Mouse (Mus musculus) NIH3T3 (cell line): Measurements from ENCODE around the gene Ksr2.
"Not testable (repeated sequence)": the region's sequence is repeated elsewhere in the genome, so short reads cannot be mapped to it uniquely, and the experiment has no call there.

ENCODE experiments used
- DNase-seq: peaks from one replicate; pipeline ENCODE4 v3.0.0-alpha.2; 2012; ENCODE audit warnings: low read depth

Gene Ksr2

DNA sequence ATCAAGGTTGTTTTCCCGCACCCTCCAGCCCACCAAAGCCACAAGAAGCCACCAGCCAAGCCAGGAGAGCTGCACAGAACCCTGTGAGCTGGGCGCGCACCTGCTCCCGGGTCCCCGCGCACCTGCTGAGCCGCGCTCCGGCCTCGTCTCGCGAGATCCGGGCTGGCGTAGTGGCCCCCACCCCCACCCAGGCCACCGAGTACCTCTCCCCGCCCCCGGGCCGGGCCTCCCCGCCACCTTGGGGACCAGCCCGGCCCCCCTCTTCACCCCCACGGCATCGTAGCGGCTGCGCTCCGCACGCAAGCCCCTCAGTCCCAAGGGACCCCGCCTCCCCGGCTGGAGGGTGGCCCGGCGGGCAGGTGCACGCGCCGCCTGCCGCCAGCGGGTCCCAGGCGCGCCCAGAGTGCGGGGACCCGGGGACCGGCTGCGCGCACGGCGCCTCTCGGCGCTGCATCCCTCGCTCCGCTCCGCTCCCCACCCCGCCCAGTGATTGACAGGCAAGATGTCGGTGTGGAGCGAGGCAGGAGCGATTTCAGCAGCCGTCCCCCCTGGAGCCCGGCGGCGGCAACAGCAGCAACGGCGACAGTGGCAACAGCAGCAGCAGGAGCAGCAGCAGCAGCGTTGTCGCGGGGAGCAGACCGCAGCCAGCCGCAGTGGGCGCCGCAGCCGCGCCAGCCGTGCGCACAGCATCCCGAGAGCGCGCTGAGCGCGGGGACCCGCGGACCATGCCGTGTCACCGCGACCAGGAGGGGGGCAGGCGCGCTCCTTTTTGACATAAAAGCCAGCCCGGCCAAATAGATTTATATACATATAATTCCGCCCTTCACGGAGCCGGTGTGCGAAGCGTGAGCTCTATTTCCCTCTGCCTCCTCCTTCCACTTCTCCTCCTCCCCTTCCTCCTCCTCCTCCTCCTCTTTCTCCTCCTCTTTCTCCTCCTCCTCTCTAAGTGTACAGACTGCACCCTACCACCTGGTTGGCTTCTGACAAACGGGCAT lies at the start of gene Ksr2:
Ksr2 (plus strand) TSS at position 494 of the 995 bp plus-strand sequence.
- DNase-seq = no peak

DNA sequence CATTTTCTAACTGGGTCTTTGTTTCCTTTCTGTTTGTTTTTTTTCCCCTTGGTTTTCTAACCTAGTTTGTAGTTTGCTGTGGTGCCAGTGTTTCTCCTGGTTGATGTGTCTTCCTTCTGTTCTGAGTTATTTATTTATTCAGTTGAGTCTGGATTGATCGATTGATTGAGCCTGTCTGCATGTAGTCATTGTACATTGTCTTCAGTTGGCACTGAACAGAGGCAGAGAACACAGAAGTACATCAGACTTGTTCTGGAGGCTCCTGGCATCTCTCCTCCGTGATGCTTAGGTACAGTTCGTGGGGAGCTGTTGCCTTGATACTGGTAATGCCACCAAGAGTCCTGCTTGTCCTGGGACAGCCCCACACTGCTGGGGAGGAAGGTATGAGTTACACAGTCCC lies 49.0 kb upstream of the Ksr2 start:
- no peak for DNase-seq

DNA sequence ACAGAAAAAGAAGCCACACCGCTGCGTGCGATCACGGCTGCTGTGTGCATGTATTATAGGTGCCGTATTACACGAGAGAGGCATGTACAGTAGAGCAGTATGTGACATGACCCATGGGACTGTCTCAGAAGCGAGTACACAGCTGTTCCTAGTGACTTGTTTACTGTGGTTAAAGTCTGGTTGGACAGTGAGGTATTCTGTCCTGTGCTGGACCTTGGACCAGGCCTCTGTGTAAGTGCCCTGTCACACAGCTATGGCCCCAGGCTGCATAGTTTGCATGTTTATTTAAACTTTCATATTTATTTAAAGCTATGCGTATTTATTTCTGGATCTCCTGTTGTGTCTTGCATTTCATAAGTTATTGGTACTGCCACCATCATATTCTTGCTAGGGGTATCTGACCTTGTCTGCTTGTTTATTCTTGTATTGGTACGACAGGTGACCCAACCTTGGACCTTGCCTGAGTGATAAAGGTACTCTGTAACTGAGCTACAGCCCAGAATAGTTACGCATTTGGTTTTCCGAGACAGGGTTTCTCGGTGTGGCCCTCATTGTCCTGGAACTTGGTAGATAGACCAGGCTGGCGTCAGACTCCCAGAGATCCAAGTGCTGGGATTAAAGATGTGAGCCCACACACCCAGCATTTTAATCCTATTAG lies 47.8 kb upstream of the Ksr2 start:
- no peak for DNase-seq

DNA sequence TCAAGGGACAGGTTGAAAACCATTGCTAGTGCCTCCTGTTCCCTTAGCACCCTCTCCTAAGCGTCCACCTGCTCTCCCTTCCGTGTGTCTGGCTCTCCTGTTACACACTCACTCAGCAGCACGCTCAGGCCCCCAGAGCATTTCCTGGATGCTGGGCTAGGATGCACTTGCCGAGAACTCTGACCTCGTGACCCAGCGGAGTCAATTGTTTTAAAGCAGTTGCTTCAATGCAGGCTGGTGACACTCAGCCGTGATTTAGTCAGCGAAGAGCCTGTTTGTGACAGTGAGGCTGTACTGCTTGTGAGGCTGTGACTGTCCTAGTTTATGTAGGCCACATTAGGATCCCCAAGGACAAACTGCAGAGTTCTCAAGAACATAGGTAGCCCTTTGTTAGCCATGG lies 46.6 kb upstream of the Ksr2 start:
- no peak for DNase-seq

DNA sequence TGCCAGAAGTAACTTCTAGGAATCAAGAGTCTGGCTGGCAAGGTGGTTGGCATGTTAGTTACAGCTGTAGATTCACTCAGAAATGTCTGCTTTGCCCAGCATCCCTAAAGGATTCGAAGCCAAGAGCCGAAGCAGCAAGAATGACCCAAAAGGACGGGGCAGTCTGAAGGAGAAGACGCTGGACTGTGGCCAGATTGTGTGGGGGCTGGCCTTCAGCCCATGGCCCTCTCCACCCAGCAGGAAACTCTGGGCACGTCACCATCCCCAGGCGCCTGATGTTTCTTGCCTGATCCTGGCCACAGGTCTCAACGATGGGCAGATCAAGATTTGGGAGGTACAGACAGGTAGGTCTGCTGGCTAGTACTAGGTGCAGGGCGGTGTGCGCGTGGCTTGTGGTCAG lies 43.2 kb upstream of the Ksr2 start:
- no peak for DNase-seq

DNA sequence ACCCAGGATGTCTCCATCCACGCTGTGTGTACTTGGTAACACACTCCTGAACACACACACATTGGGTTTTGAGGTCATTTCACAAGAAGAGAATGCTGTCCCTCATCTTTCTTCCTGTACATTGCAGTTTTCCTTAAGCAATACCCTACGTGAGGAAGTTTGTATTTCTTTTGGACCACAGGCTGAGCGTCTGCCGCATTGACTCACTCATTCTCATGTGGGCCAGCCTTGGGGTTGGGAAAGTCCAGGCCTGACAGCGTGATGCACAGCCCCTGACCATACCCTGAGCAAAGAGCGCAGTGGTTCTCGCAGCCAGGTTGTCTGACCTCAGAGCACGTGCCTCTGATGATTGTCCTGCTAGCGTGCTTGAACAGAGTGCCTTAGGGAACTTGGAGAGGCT lies 40.4 kb upstream of the Ksr2 start:
- DNase-seq = no peak

DNA sequence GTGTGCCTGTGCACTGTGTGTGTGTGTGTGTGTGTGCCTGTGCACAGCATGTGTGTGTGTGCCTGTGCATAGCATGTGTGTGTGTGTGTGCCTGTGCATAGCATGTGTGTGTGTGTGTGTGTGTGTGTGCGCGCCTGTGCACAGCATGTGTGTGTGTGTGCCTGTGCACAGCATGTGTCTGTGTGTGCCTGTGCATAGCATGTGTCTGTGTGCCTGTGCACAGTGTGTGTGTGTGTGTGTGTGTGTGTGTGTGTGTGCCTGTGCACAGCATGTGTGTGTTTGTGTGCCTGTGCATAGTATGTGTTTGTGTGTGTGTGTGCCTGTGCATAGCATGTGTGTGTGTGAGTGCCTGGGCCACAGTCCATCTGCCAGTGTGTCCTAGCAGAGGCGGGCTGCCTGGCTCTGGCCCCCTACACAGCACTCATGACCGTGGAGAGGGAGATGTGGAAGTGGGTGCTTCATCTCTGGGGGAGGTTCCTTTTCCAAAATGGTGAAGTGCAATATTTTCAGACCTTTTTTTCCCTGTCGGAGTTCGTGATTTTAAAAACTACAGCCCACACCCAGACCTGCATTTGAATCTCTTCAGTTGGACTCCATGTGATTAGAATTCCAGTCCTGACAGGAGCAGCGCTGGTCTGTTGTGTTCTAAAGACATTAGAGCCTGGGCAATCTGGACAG lies 39.3 kb upstream of the Ksr2 start:
- DNase-seq = no peak

DNA sequence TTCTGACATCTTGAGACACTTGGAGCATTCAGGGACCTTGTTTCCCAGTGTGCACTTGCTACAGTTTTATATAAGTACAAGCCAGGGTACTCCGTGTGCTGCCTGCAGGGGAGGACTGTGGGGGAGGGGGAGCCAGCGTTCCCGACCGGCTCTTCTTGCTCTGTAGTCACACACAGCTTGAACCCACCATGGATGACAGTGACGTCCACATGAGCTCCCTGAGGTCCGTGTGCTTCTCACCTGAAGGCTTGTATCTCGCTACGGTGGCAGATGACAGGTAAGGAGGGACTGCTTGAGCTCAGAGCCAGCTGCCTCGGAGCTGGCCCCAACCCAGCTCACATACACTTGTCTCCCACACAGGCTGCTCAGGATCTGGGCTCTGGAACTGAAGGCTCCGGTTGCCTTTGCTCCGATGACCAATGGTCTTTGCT lies 37.5 kb upstream of the Ksr2 start:
- DNase-seq = no peak

DNA sequence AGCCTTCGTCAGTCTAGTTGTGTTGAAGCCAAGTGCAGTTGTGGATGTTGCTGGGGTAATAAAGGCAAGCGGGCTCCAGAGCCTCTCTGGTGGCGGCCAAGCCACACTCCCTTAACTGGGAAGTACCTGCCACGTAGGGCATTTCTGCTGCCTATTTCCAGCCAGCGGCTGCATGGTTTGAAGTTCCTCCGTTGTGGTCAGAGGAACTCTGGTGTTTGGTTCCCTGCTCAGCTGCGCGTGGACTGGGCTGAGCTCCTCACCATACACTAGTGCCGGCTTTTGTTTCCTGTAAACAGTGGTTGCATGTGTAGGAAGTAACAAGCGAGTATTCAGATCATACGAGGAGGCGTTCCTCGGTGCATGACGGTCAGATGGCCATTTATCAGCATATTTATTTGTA lies 36.1 kb upstream of the Ksr2 start:
- not testable (repeated sequence) for DNase-seq

DNA sequence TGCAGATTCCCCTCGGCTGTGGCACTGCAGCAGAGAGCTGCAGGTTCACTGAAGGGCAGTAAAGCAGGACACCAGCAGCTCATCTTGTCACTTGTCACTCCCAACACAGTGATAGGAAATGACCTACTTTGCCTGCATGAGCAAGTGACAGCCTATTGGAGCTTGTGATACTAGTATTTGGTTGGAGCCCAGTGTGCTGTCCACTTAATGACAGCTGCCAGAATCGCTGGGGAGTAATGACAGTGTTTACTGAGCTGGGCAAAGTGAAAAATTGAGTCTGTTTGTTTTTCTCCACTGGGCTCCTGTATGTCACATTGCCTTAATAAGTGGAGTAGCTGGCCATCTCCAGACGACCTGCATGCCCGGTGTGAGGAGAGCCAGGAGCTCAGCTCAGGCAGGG lies 33.6 kb upstream of the Ksr2 start:
- DNase-seq = no peak

DNA sequence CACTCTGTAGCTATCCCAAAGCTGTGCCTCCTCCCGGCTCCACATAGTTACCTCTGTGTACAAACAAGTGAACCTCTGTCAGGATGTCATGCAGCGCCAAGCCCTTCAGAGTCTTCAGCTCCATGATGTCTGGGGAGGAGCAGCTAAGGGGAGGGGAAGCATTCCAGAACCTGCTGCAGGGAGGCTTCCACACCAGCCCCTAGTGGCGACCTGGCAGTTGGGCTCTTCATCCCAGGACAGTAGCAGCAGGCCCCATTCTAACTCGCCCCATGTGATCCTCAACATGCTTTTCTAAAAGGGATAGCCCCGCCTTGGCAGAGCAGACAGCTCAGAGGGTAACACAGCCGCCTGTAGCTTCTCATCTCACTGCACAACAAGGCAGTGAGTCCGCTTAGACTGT lies 32.0 kb upstream of the Ksr2 start:
- DNase-seq = no peak

DNA sequence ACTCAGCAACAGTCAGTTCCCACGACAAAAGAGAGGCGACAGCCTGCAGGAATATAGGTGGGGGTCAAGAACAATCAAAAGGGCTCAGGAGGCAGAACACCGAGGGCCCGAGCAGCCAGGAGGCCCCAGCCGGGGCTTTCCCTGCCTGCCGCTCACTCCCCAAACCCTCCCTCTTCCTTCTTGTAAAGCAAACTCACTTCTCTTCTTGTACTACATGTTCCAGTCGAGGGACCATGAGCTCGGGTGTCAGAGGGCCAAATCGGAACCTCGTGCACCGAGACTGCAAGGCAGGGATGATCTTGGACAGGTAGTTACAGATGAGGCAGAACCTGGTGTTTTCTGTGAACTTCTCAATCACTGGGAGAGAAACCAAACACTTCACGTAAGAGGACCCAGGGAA lies 30.6 kb upstream of the Ksr2 start:
- no peak for DNase-seq

DNA sequence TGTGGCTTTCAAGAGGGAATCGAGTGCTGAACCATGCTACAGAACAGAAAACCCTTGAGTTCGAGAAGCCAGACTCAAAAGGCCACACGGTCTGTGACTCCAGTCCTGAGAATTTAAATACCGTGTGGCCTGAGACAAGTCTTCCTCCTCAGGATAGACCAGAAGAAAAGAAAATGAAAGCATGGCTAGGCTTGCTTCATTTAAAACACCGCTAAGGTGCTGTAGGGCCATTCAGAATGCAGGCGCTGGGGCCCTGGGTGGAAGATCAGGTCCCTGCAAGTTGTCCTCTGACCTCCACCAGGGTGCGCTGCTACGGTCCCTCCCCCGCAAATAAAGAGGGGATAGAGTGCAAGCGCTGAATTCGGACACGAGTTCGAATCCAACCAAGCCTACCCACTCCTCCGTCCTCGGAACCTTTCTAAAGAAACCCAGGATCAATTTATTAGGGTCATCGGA lies 25.5 kb upstream of the Ksr2 start:
- DNase-seq = peak; percentile 67

DNA sequence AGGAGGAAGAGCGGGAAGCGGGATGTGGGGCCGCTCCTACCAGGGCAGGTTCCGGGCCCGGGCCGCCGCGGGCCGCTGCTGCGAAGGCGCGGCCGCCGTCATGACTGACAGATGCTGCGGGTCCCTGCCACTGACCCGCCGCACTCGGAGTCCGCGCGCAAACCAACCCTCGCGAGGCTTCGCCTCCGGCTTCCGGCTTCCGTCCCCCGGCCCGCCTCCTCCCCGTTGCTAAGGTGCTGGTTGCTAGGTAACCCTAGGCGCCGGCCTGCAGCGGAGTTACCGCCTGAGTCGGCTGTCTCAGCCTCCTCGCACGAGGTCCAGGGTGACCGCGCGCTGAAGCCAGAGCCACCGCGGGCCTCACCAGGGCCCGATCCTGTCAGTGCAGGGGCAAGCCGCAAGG lies 24.9 kb upstream of the Ksr2 start, which contains the start of gene Rfc5:
Rfc5 (minus strand) TSS at position 171 of the 400 bp plus-strand sequence.
- peak; percentile 97 for DNase-seq

DNA sequence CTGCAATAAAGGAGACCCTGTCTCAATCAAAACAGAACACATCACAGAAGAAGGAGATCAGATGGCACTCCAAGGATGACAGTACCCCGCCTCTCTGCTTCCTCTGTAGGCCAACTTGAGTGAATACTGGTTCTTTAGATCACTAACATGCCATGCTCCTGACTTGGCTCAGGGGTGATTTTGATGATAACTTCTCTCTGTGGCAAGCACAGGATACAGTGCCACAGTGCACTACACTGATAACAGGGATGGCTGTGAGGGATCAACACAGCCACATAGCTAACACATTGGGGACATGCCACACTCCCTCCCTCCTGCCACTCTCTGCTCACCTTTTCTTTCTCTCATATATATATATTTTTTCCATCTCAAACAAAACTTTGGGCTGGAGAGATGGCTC lies 22.9 kb upstream of the Ksr2 start:
- no peak for DNase-seq

DNA sequence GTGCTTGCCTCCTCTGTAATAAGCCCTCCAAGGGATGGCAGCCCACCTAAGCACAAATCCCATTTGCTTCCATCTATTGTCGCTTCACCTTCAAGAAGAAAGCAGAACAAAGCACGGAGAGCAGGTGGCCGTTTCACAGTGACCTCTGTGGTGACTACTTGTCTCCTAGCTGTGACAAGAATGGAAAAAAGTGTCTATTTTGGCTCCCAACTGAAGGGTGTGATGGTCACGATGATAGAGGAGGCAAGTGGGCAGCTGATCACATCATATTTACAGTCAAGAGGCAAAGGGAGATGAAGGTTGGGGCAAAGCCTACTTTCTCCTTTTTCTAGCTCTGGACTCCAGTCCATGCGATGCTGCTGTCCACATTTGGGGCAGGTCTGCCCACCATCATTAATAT lies 18.0 kb upstream of the Ksr2 start:
- no peak for DNase-seq

DNA sequence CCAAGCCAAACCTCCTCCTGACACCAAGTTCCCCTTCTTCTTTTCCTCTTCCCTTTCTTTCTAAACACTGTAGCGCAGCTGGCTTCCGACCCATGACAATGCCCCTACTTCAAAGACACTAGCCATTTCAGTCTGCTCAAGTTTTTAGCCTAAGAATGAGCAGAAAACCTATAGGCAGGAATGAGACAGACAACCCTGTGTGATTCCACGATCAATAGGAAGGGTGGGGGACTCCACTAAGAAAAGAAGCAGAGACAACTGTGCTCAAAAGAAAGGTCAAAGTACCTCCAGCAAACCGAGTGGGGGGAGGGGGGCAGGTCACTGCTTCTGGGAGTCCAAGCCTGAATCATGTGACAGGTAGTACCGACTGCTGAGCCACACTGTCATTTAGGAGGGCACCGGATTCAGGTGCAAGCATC lies 17.2 kb upstream of the Ksr2 start:
- no peak for DNase-seq

DNA sequence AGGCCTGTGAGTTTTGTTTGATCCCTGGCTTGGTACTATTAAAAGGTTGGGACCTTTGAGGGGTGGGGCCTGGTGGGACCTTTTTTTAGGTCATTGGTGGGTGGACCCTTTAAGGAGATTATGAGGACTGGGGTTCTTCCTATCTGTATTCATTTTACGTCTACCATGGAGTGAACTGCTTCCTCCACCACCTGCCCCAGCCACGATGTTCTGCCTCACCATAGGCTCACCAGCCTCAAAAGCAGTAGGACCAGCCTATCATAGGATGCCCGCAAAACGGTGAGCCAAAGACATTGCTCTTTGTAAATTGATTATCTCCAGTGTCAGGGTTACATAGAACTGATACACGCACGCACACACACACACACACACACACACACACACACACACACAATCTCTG lies 16.4 kb upstream of the Ksr2 start:
- no peak for DNase-seq

DNA sequence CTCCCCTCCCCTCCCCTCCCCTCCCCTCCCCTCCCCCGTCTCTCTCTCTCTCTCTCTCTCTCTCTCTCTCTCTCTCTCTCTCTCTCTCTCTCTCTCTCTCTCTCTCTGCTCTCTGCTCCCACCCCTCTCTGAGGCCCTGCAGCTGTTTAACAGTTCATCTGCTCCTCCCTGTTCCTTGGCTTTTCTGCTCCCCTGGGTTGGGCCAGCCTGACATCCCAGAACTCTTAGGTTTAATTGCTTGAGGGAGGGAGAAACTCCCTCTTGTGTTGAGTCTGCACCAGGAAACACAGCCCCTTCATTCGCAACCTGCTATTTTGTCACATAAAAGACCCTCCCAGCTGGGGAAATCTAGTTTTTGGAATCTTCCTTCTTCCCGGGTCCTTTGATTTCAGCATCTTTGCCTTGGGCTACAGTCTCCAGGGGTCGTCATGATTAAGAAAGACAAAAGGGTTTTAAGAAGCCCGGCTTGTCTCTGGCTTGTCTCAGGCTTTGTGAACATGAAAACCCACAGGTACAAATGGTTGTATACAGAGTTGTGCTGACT lies 15.7 kb upstream of the Ksr2 start:
- no peak for DNase-seq

DNA sequence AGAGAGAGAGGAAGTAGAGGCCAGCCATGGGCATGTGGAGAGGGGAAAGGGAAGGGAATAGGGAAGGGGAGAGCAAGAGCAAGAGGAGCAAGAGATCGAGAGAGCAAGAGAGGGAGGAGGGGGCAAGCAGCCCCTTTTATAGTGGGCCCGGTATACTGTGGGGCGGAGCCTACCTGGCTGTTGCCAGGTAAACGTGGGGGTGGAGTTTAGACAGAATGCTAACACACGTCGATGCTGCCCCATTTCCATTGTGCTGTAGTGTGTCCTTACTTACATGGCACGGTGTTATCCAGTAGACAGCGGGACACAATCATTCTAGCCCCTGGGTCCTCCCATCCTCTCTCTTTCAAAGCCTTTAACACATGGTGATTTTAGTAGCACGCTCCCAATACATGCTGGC lies 14.5 kb upstream of the Ksr2 start:
- DNase-seq = no peak

DNA sequence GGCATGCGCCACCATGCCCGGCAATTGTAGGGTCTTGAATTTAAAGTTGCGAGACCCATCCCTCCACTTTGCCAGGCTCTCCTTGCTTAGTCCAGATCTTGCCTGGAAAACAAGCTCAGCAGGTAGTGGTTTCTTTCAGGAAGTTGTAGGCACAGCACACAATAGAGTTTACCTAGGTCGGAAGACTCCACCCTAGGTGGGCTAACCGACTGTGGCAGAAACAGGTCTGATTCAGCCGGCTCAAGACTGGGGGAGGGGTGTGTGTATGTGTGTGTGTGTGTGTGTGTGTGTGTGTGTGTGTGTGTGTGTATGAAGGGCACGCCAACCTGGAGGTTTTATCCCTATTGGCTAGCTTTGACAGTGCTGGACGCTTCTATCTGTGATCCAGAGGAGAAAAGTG lies 10.2 kb upstream of the Ksr2 start:
- no peak for DNase-seq

DNA sequence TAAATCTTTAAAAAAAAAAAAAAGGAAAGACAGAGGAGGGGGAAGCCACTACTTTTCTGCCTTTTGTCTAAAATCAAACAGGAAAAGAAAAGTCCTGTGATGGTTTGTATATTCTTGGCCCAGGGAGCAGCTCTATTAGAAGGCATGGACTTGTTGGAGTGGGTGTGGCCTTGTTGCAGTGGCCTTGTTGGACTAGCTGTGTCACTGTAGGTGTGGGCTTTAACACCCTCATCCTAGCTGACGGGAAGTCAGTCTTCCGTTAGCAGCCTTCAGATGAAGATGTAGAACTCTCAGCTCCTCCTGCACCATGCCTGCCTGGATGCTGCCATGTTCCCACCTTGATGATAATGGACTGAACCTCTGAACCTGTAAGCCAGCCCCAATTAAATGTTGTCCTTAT lies 9.1 kb upstream of the Ksr2 start:
- DNase-seq = not testable (repeated sequence)
